Mouse (Mus musculus): ENCODE results near the gene Ccdc58.

DNA sequence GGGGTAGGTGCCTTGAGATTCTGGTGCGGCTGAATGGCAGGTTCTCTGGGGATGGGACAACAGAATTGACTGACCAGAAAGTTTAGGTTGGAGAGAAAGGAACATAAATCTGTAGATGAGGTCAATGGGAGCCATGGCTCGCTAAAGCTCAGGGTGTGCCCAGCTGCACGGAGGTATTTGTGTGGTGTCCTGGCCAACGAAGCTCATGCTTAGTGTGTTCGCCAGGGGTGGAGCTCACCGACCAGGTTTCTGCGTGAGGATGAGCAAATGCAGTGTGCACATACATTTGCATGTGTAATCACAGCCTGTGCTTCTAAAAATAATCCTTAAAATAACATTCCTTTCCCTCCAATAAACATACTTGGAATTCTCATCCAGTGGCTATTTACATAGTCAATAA, 56.6 kb downstream of the Ccdc58 start:
- TF ChIP-seq CTCF (IDR thresholded peaks at IDR 0.05; ENCODE audit: low read depth) (no peak), EP300 (optimal IDR thresholded peaks at IDR 0.05) (no peak)

Data from stomach, postnatal 0 days (tissue).